Mouse (Mus musculus) MEL-GATA-1-ER (cell line): Measurements from ENCODE around the gene Ctnnbip1.
"Not testable (repeated sequence)": the region's sequence is repeated elsewhere in the genome, so short reads cannot be mapped to it uniquely, and the experiment has no call there.

Experiments used
- DNase-seq: peaks from one replicate; pipeline ENCODE4 v3.0.0-alpha.2; 2012; ENCODE audit warnings: low read depth; ENCODE audit errors: extremely low read depth

Gene Ctnnbip1

GRCm38 (mm10) chr4:149613497-149613896 lies 95.5 kb downstream of the Ctnnbip1 start:
- DNase-seq: not testable (repeated sequence)

DNA sequence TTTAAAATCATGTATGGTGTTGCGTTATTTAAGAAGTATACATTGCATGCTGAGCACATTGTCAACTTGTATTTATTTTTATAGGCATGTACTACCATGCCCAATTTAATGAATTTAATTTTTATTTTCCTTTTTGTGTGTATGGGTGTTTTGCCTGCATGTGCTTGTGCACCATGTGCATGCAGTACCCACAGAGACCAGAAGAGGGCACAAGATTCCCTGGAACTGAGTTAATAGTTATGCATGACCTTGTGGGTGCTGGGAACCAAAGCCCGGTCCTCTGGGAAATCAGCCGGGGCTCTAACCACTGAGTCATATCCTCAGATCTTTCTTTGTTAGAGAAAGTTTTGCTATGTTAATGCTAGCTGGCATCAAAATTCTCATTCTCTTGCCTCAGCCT lies 96.8 kb downstream of the Ctnnbip1 start:
- no peak for DNase-seq
